In genomic region chr7:80260625-80261371, GRCm38 (mm10) we compare ENCODE assay signal across 8 mouse cellular contexts. TPM values are rescaled to one million over a fixed set of nuclear protein-coding genes. Genes with fewer than 3 reads are reported as not detected.
DNase-seq lines count a peak whose midpoint lies in the region; ATAC-seq and TF ChIP-seq lines count a peak whose summit lies in the region.

TSS of gene Ngrn (plus strand) at chr7:80261215.

- peak; percentile 90 for TF ChIP-seq POLR2A in cortical plate, adult 2 months (IDR thresholded peaks at IDR 0.05; ENCODE audit: extremely low read depth, insufficient read depth, low read length)

- H3K4me1 ChIP-seq in cortical plate, adult 2 months (ENCODE audit: control insufficient read depth, insufficient read depth, low read length) = peaks cover 2% of the 10 kb centered on the region; the same call in 1 of the 2 replicates
- H3K4me1 ChIP-seq in hindbrain, postnatal 0 days (ENCODE audit: insufficient read depth, low read length) = peaks cover 10% of the 10 kb centered on the region

- H3K27me3 ChIP-seq in hindbrain, postnatal 0 days (ENCODE audit: insufficient read depth, low read length) = peaks cover 21% of the 10 kb centered on the region

- H3K36me3 ChIP-seq in hindbrain, postnatal 0 days (ENCODE audit: insufficient read depth, low read length) = peaks cover 15% of the 10 kb centered on the region
- peaks cover 20% of the 10 kb centered on the region; the same call in 1 of the 2 replicates for H3K36me3 ChIP-seq in macrophage (ENCODE audit: inconsistent target)

- ATAC-seq in hindbrain, postnatal 0 days = peak; percentile 91

- H3K4me3 ChIP-seq in cortical plate, adult 2 months (ENCODE audit: insufficient read depth, low read length) = peak within 1 kb of the TSS; percentile 86
- H3K4me3 ChIP-seq in hindbrain, postnatal 0 days (ENCODE audit: low read length) = peak within 1 kb of the TSS; percentile 68
- peak within 1 kb of the TSS; percentile 79 for H3K4me3 ChIP-seq in left cerebral cortex, adult 2 months
- H3K4me3 ChIP-seq in macrophage (ENCODE audit: inconsistent target) = peak within 1 kb of the TSS; percentile 84

- DNase-seq in adipocyte (ENCODE audit: low spot score) = peak; percentile 88
- DNase-seq in gastrocnemius, adult 8-10 months (ENCODE audit: low spot score in 2 of 2) = peak; percentile 73 to 79
- peak; percentile 94 for DNase-seq in hindbrain, postnatal 0 days (ENCODE audit: low spot score)
- peak; percentile 79 to 84 for DNase-seq in left cerebral cortex, adult 2 months (ENCODE audit: extremely low spot score in 1 of 2, low spot score in 2 of 2)
- DNase-seq in retina, postnatal 7 days (ENCODE audit: low read depth, low spot score) = peak; percentile 81
- peak; percentile 63 for DNase-seq in urinary bladder, adult 2 months (ENCODE audit: low spot score)

- intact Hi-C loops in left cerebral cortex, adult 2 months (cut with DNase I) = no loop called here

- H3K9ac ChIP-seq in hindbrain, postnatal 0 days (replicated peaks; ENCODE audit: low read length) = peak within 1 kb of the TSS; percentile 73

- H3K9me3 ChIP-seq in hindbrain, postnatal 0 days (ENCODE audit: low read length) = no peaks in the 10 kb centered on the region

- peak within 1 kb of the TSS; percentile 36 for H3K27ac ChIP-seq in cortical plate, adult 2 months (ENCODE audit: insufficient read depth, low read length)
- H3K27ac ChIP-seq in hindbrain, postnatal 0 days = peak within 1 kb of the TSS; percentile 88
- peak within 1 kb of the TSS; percentile 85 for H3K27ac ChIP-seq in left cerebral cortex, adult 2 months
- peak within 1 kb of the TSS; percentile 46 for H3K27ac ChIP-seq in macrophage

- peak within 1 kb of the TSS; percentile 92 for H3K4me2 ChIP-seq in hindbrain, postnatal 0 days (ENCODE audit: low read depth, low read length)

- 0 out of 2 replicates have a peak, but pooled peaks have one; percentile 4 for TF ChIP-seq CTCF in cortical plate, adult 2 months (IDR thresholded peaks at IDR 0.05; ENCODE audit: extremely low read depth, insufficient read depth, low read length)
- peak; percentile 56 for TF ChIP-seq CTCF in hindbrain, postnatal 0 days (IDR thresholded peaks at IDR 0.05; ENCODE audit: low read depth)
- no peak; the same call in 1 of the 2 replicates for TF ChIP-seq CTCF in left cerebral cortex, adult 2 months (IDR thresholded peaks at IDR 0.05)

- 27% methylated on average over 40 of the region's 40 CpGs for WGBS in hindbrain, postnatal 0 days
- 30% methylated on average over 39 of the region's 40 CpGs for WGBS in macrophage (ENCODE audit: missing documents)

- peaks cover 29% of the 10 kb centered on the region for H3K79me2 ChIP-seq in macrophage (ENCODE audit: inconsistent target)

RNA-seq across cellular contexts. Expression of gene Ngrn, which starts in this region (rescaled TPM):
- 55.6 and 56.0 TPM in 2 replicates for polyA plus RNA-seq in cortical plate, adult 2 months (2012; rRNA removed)
- total RNA-seq in gastrocnemius, adult 8-10 months (2022) = 10 to 100 TPM; 22.8 to 25.3 (median 24.9) TPM
- total RNA-seq in hindbrain, postnatal 0 days (2014; rRNA removed) = 47.6 and 48.6 TPM in 2 replicates
- 69.8 and 71.9 TPM in 2 replicates for polyA plus RNA-seq in hindbrain, postnatal 0 days (2015; fragmentation: Nextera tagmentation; extraction: Ambion mirVana)
- total RNA-seq in left cerebral cortex, adult 2 months (2021) = 10 to 100 TPM; 40.8 to 45.3 TPM
- 10 to 100 TPM in 12 of 26 experiments, 1 to 10 TPM in 14; 2.3 to 23.4 (median 9.6) TPM for total RNA-seq in macrophage (2018; cell fraction: chromatin; rRNA removed)
- 10 to 100 TPM in 21 of 26 experiments, 1 to 10 TPM in 5; 5.1 to 21.2 (median 16.8) TPM for total RNA-seq in macrophage (2018; cell fraction: cytosol; rRNA removed)
- total RNA-seq in macrophage (2018; cell fraction: nucleus; rRNA removed) = 10 to 100 TPM in 15 of 26 experiments, 1 to 10 TPM in 11; 3.8 to 32.0 (median 13.5) TPM
- polyA plus RNA-seq in macrophage (2018) = 10.5 to 19.3 TPM (median 14.7 TPM) in 3 replicates
- polyA plus RNA-seq in urinary bladder, adult 2 months (2012; rRNA removed) = 41.7 and 54.9 TPM in 2 replicates

Comparison
In these comparisons a context has a peak if more than half of its experiments do, and no peak if none do; other contexts are left out.
1. Peak in every context shown above with its lines: DNase-seq, ATAC-seq, H3K4me3 ChIP-seq and H3K27ac ChIP-seq.
2. H3K27ac ChIP-seq: peak in every context shown above with its lines; median percentile 88 in hindbrain, postnatal 0 days; 85 in left cerebral cortex, adult 2 months; 46 in macrophage; 36 in cortical plate, adult 2 months.